Mouse (Mus musculus): ENCODE measurements around the gene Ppox. TPM values are rescaled to one million over a fixed set of nuclear protein-coding genes. Genes with fewer than 3 reads are reported as not detected.
A peak's percentile ranks its signal among the peaks of the same experiment; 100 is the strongest.

Ppox gene
- polyA plus RNA-seq, 1 experiment from 2014 or later = 42.7 TPM

GRCm38 (mm10) chr1:171262594-171263130 lies 18.3 kb downstream of the Ppox start:
- 5% methylated on average over 8 of the region's 8 CpGs for WGBS
- H3K4me1 ChIP-seq (ENCODE audit: control insufficient read depth, insufficient read depth, low read depth, low read length) = peaks cover 14% of the 10 kb centered on the region
- peak overlapping the region; percentile 87 for H3K27ac ChIP-seq (ENCODE audit: low read depth, low read length)
- peak overlapping the region; percentile 57 for H3K9ac ChIP-seq (ENCODE audit: low read depth, low read length)
- no peaks in the 10 kb centered on the region for H3K9me3 ChIP-seq (ENCODE audit: control insufficient read depth, low read length)
- no peaks in the 10 kb centered on the region for H3K36me3 ChIP-seq (ENCODE audit: control insufficient read depth, insufficient read depth, low read length)
- H3K4me2 ChIP-seq (ENCODE audit: low read length) = peak overlapping the region; percentile 60
- peak; percentile 83 for ATAC-seq
- H3K27me3 ChIP-seq (replicated peaks; ENCODE audit: control insufficient read depth, insufficient read depth, low read length) = no peaks in the 10 kb centered on the region
- peak overlapping the region; percentile 35 for H3K4me3 ChIP-seq (ENCODE audit: low read length)

DNA sequence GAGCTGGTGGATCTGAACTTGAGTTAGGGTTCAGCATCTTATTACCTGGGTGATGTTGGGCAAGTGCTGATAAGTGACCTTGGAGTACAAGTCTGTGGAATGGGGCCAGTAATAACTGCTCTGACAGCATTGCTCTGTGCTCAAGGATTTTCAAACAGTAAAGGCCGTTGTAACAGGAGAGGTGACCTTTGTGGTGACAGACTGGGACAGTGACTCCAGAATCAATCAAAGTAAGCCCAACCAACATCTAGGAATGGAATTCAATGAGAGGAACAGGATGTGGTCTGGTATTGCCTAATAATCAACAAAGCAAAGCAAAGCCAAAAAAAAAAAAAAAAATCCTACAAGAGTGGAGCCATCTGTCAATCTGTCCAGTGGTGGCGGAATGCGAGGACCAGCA lies 20.7 kb downstream of the Ppox start:
- H3K9me3 ChIP-seq (ENCODE audit: control insufficient read depth, low read length) = no peaks in the 10 kb centered on the region
- ATAC-seq = no peak
- H3K27ac ChIP-seq (ENCODE audit: low read depth, low read length) = no peak overlapping the region
- H3K9ac ChIP-seq (ENCODE audit: low read depth, low read length) = no peak overlapping the region
- peaks cover 14% of the 10 kb centered on the region for H3K4me1 ChIP-seq (ENCODE audit: control insufficient read depth, insufficient read depth, low read depth, low read length)
- H3K4me3 ChIP-seq (ENCODE audit: low read length) = no peak overlapping the region
- no peak overlapping the region for H3K4me2 ChIP-seq (ENCODE audit: low read length)
- no peaks in the 10 kb centered on the region for H3K27me3 ChIP-seq (replicated peaks; ENCODE audit: control insufficient read depth, insufficient read depth, low read length)
- WGBS = 80% methylated on average over 3 of the region's 3 CpGs
- no peaks in the 10 kb centered on the region for H3K36me3 ChIP-seq (ENCODE audit: control insufficient read depth, insufficient read depth, low read length)

DNA sequence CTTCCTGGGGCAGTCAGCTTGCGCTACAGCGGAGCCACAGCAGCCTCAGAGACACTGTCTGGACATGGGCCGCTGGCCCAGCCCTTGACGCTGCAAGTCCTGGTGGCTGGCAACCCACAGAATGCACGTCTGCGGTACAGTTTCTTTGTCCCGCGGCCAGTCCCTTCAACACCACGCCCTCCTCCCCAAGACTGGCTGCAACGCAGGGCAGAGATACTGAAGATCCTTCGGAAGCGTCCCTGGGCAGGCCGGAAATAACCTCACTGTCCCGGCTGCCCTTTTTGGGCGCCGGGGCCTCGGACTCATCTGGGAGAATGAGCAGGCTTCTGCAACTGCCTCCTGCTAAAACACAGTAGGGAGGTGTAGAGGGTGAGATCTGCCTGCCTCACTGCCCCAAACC lies 22.1 kb downstream of the Ppox start:
- WGBS = 80% methylated on average over 17 of the region's 17 CpGs

DNA sequence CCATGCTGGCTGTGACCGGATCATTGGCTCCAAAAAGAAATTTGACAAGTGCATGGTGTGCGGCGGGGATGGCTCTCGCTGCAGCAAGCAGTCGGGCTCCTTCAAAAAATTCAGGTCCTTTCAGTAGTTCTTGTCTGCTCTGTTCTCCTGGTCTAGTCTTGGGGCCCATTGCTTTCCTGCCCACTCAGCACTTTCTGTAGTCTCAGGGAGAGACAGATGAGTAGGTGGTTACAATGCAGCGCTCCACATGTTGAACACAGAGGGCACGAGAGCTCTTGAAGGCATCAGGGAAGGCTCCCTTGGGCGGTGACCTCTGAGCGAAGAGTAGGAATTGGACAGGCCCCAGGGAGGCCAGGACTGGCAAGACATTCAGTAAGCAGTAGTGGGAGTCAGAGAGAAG lies 23.2 kb downstream of the Ppox start:
- peaks cover 6% of the 10 kb centered on the region for H3K4me1 ChIP-seq (ENCODE audit: control insufficient read depth, insufficient read depth, low read depth, low read length)
- no peaks in the 10 kb centered on the region for H3K36me3 ChIP-seq (ENCODE audit: control insufficient read depth, insufficient read depth, low read length)
- ATAC-seq = no peak
- no peaks in the 10 kb centered on the region for H3K27me3 ChIP-seq (replicated peaks; ENCODE audit: control insufficient read depth, insufficient read depth, low read length)
- H3K27ac ChIP-seq (ENCODE audit: low read depth, low read length) = no peak overlapping the region
- no peaks in the 10 kb centered on the region for H3K9me3 ChIP-seq (ENCODE audit: control insufficient read depth, low read length)
- H3K4me3 ChIP-seq (ENCODE audit: low read length) = no peak overlapping the region
- H3K4me2 ChIP-seq (ENCODE audit: low read length) = no peak overlapping the region
- no peak overlapping the region for H3K9ac ChIP-seq (ENCODE audit: low read depth, low read length)
- WGBS = 86% methylated on average over 9 of the region's 9 CpGs

More for the DNA sequence above, 22.1 kb downstream of the Ppox start:
- Histone ChIP-seq H3K4me3 (ENCODE audit: low read length) (no peak overlapping the region), H3K27me3 (replicated peaks; ENCODE audit: control insufficient read depth, insufficient read depth, low read length) (no peaks in the 10 kb centered on the region), H3K4me1 (ENCODE audit: control insufficient read depth, insufficient read depth, low read depth, low read length) (peaks cover 14% of the 10 kb centered on the region), H3K36me3 (ENCODE audit: control insufficient read depth, insufficient read depth, low read length) (no peaks in the 10 kb centered on the region), H3K9ac (ENCODE audit: low read depth, low read length) (no peak overlapping the region), H3K27ac (ENCODE audit: low read depth, low read length) (no peak overlapping the region), H3K4me2 (ENCODE audit: low read length) (no peak overlapping the region), H3K9me3 (ENCODE audit: control insufficient read depth, low read length) (no peaks in the 10 kb centered on the region)
- no peak for ATAC-seq

GRCm38 (mm10) chr1:171256937-171257548 lies 23.9 kb downstream of the Ppox start:
- peaks cover 6% of the 10 kb centered on the region for H3K4me1 ChIP-seq (ENCODE audit: control insufficient read depth, insufficient read depth, low read depth, low read length)
- H3K36me3 ChIP-seq (ENCODE audit: control insufficient read depth, insufficient read depth, low read length) = no peaks in the 10 kb centered on the region
- H3K27me3 ChIP-seq (replicated peaks; ENCODE audit: control insufficient read depth, insufficient read depth, low read length) = no peaks in the 10 kb centered on the region
- WGBS = 70% methylated on average over 15 of the region's 15 CpGs
- H3K27ac ChIP-seq (ENCODE audit: low read depth, low read length) = no peak overlapping the region
- no peaks in the 10 kb centered on the region for H3K9me3 ChIP-seq (ENCODE audit: control insufficient read depth, low read length)
- H3K4me3 ChIP-seq (ENCODE audit: low read length) = no peak overlapping the region
- H3K4me2 ChIP-seq (ENCODE audit: low read length) = no peak overlapping the region
- H3K9ac ChIP-seq (ENCODE audit: low read depth, low read length) = no peak overlapping the region
- ATAC-seq = no peak

DNA sequence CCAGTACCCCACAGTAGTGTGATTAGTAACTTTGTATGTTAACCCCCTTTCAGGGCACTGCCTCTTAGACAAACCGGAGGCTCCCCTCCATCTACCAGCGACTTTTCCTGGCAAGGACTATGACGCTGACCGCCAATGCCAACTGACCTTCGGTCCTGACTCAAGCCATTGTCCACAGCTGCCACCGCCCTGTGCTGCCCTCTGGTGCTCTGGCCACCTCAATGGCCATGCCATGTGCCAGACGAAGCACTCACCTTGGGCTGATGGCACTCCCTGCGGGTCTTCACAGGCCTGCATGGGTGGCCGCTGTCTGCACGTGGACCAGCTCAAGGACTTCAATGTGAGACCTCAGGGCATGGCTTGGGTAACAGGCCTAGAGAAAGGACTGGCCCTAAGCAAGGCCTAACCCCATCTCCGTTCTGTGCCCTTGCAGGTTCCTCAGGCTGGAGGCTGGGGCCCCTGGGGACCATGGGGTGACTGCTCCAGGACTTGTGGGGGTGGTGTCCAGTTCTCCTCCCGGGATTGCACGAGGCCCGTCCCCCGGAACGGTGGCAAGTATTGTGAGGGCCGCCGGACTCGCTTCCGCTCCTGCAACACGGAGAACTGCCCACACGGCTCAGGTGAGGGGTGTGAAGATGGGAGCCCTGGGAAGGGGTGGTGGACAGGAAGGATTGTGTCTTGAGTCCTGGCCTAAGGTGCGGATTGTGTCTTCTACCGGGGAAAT lies 24.7 kb downstream of the Ppox start:
- 92% methylated on average over 24 of the region's 24 CpGs for WGBS
- no peaks in the 10 kb centered on the region for H3K27me3 ChIP-seq (replicated peaks; ENCODE audit: control insufficient read depth, insufficient read depth, low read length)
- H3K4me1 ChIP-seq (ENCODE audit: control insufficient read depth, insufficient read depth, low read depth, low read length) = peaks cover 13% of the 10 kb centered on the region
- no peak overlapping the region for H3K4me3 ChIP-seq (ENCODE audit: low read length)
- H3K4me2 ChIP-seq (ENCODE audit: low read length) = no peak overlapping the region
- H3K9me3 ChIP-seq (ENCODE audit: control insufficient read depth, low read length) = no peaks in the 10 kb centered on the region
- H3K27ac ChIP-seq (ENCODE audit: low read depth, low read length) = no peak overlapping the region
- H3K9ac ChIP-seq (ENCODE audit: low read depth, low read length) = no peak overlapping the region
- ATAC-seq = no peak
- H3K36me3 ChIP-seq (ENCODE audit: control insufficient read depth, insufficient read depth, low read length) = no peaks in the 10 kb centered on the region

DNA sequence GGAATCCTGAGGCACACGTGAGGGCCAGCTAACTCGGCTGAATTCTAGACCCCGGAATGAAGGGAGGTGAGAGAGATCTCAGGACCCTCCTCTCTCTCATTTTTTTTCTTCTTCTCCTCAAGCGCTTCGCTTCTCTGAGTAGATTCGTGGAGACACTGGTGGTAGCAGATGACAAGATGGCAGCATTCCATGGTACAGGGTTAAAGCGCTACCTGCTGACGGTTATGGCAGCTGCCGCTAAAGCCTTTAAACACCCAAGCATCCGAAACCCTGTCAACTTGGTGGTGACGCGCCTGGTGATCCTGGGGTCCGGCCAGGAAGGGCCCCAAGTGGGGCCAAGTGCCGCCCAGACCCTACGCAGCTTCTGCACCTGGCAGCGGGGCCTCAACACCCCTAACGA lies 28.6 kb downstream of the Ppox start:
- Histone ChIP-seq H3K9ac (ENCODE audit: low read depth, low read length) (peak overlapping the region; percentile 57), H3K4me1 (ENCODE audit: control insufficient read depth, insufficient read depth, low read depth, low read length) (peaks cover 29% of the 10 kb centered on the region), H3K27ac (ENCODE audit: low read depth, low read length) (peak overlapping the region; percentile 70), H3K36me3 (ENCODE audit: control insufficient read depth, insufficient read depth, low read length) (no peaks in the 10 kb centered on the region), H3K27me3 (replicated peaks; ENCODE audit: control insufficient read depth, insufficient read depth, low read length) (no peaks in the 10 kb centered on the region), H3K4me3 (ENCODE audit: low read length) (peak overlapping the region; percentile 37; the same call in 1 of the 2 replicates), H3K4me2 (ENCODE audit: low read length) (peak overlapping the region; percentile 59), H3K9me3 (ENCODE audit: control insufficient read depth, low read length) (no peaks in the 10 kb centered on the region)
- 50% methylated on average over 17 of the region's 17 CpGs for WGBS
- no peak for ATAC-seq

GRCm38 (mm10) chr1:171251594-171252324 lies 29.2 kb downstream of the Ppox start:
- Histone ChIP-seq H3K4me2 (ENCODE audit: low read length) (peak overlapping the region; percentile 59), H3K36me3 (ENCODE audit: control insufficient read depth, insufficient read depth, low read length) (no peaks in the 10 kb centered on the region), H3K4me3 (ENCODE audit: low read length) (peak overlapping the region; percentile 37), H3K9ac (ENCODE audit: low read depth, low read length) (peak overlapping the region; percentile 57), H3K4me1 (ENCODE audit: control insufficient read depth, insufficient read depth, low read depth, low read length) (peaks cover 31% of the 10 kb centered on the region), H3K27ac (ENCODE audit: low read depth, low read length) (peak overlapping the region; percentile 70), H3K9me3 (ENCODE audit: control insufficient read depth, low read length) (no peaks in the 10 kb centered on the region), H3K27me3 (replicated peaks; ENCODE audit: control insufficient read depth, insufficient read depth, low read length) (no peaks in the 10 kb centered on the region)
- no peak for ATAC-seq
- WGBS = 4% methylated on average over 13 of the region's 13 CpGs

Measured in hindbrain, embryonic 16.5 days (tissue).